Comparison of ENCODE assay signal across 8 mouse cellular contexts in genomic region chr4:133391185-133392040, GRCm38 (mm10). TPM values are rescaled to one million over a fixed set of nuclear protein-coding genes. Genes with fewer than 3 reads are reported as not detected.
DNase-seq lines count a peak whose midpoint lies in the region; ATAC-seq lines count a peak whose summit lies in the region.

No protein-coding gene starts in this region.

- peak; percentile 49 to 54 for DNase-seq in cerebellum, postnatal 14 days
- no peak for DNase-seq in urinary bladder, postnatal 36 days (ENCODE audit: low spot score in 2 of 2)
- DNase-seq in adrenal gland, adult 18-20 months (ENCODE audit: low spot score in 2 of 2) = no peak

- no peak overlapping the region for H3K9ac ChIP-seq in hindbrain, embryonic 16.5 days (ENCODE audit: low read depth, low read length)
- H3K9ac ChIP-seq in hindbrain, embryonic 13.5 days = no peak overlapping the region
- H3K9ac ChIP-seq in heart, embryonic 14.5 days (ENCODE audit: low read length) = peak overlapping the region; percentile 39; the same call in 1 of the 2 replicates
- 0 out of 2 replicates have a peak overlapping the region, but pooled peaks have one; percentile 2 for H3K9ac ChIP-seq in liver, embryonic 15.5 days
- H3K9ac ChIP-seq in neural tube, embryonic 15.5 days (replicated peaks) = no peak overlapping the region

- H3K9me3 ChIP-seq in hindbrain, embryonic 16.5 days (ENCODE audit: control insufficient read depth, low read length) = no peaks in the 10 kb centered on the region
- H3K9me3 ChIP-seq in hindbrain, embryonic 13.5 days = no peaks in the 10 kb centered on the region
- H3K9me3 ChIP-seq in heart, embryonic 14.5 days (ENCODE audit: control insufficient read depth, low read length) = no peaks in the 10 kb centered on the region
- H3K9me3 ChIP-seq in liver, embryonic 15.5 days (replicated peaks) = no peaks in the 10 kb centered on the region
- no peaks in the 10 kb centered on the region for H3K9me3 ChIP-seq in neural tube, embryonic 15.5 days (replicated peaks)

- no peak overlapping the region for H3K4me3 ChIP-seq in hindbrain, embryonic 16.5 days (ENCODE audit: low read length)
- no peak overlapping the region for H3K4me3 ChIP-seq in hindbrain, embryonic 13.5 days
- no peak overlapping the region for H3K4me3 ChIP-seq in heart, embryonic 14.5 days (ENCODE audit: control insufficient read depth in 1 of 2, insufficient read depth in 1 of 2, low read depth in 1 of 2, low read length in 2 of 2)
- H3K4me3 ChIP-seq in liver, embryonic 15.5 days (replicated peaks) = no peak overlapping the region
- no peak overlapping the region for H3K4me3 ChIP-seq in neural tube, embryonic 15.5 days (replicated peaks)

- H3K27ac ChIP-seq in hindbrain, embryonic 16.5 days (ENCODE audit: low read depth, low read length) = peak overlapping the region; percentile 4; the same call in 1 of the 2 replicates
- no peak overlapping the region for H3K27ac ChIP-seq in hindbrain, embryonic 13.5 days
- H3K27ac ChIP-seq in heart, embryonic 14.5 days (replicated peaks in 1 of 2; ENCODE audit: control insufficient read depth in 1 of 2, insufficient read depth in 1 of 2, low read depth in 2 of 2, low read length in 2 of 2) = peak overlapping the region; percentile 24 to 62; a peak in 3 of 4 replicates
- H3K27ac ChIP-seq in liver, embryonic 15.5 days (replicated peaks) = peak overlapping the region; percentile 76
- H3K27ac ChIP-seq in neural tube, embryonic 15.5 days (replicated peaks) = no peak overlapping the region

- 78% methylated on average over 18 of the region's 18 CpGs for WGBS in hindbrain, embryonic 16.5 days
- 86% methylated on average over 18 of the region's 18 CpGs for WGBS in hindbrain, embryonic 13.5 days
- 62% methylated on average over 18 of the region's 18 CpGs for WGBS in heart, embryonic 14.5 days
- WGBS in liver, embryonic 15.5 days (ENCODE audit: insufficient replicate concordance) = 72% methylated on average over 18 of the region's 18 CpGs
- WGBS in neural tube, embryonic 15.5 days = 77% methylated on average over 18 of the region's 18 CpGs

- peaks cover 10% of the 10 kb centered on the region for H3K4me1 ChIP-seq in hindbrain, embryonic 16.5 days (ENCODE audit: control insufficient read depth, insufficient read depth, low read depth, low read length)
- H3K4me1 ChIP-seq in hindbrain, embryonic 13.5 days (replicated peaks) = peaks cover 46% of the 10 kb centered on the region
- H3K4me1 ChIP-seq in heart, embryonic 14.5 days (ENCODE audit: control insufficient read depth in 2 of 2, insufficient read depth in 2 of 2, low read length in 2 of 2) = peaks cover 50 to 59% of the 10 kb centered on the region in 2 experiments
- peaks cover 71% of the 10 kb centered on the region for H3K4me1 ChIP-seq in liver, embryonic 15.5 days (replicated peaks)
- H3K4me1 ChIP-seq in neural tube, embryonic 15.5 days = peaks cover 42% of the 10 kb centered on the region

- no peak for ATAC-seq in hindbrain, embryonic 16.5 days
- no peak for ATAC-seq in hindbrain, embryonic 13.5 days (ENCODE audit: low FRiP score)
- ATAC-seq in heart, embryonic 14.5 days (ENCODE audit: insufficient number of reproducible peaks, insufficient read depth, low FRiP score, low read depth) = no peak; the same call in 1 of the 2 replicates
- ATAC-seq in liver, embryonic 15.5 days (ENCODE audit: insufficient read depth) = no peak
- ATAC-seq in neural tube, embryonic 15.5 days (ENCODE audit: low FRiP score) = no peak

- no peaks in the 10 kb centered on the region for H3K36me3 ChIP-seq in hindbrain, embryonic 16.5 days (ENCODE audit: control insufficient read depth, insufficient read depth, low read length)
- H3K36me3 ChIP-seq in hindbrain, embryonic 13.5 days = no peaks in the 10 kb centered on the region
- no peaks in the 10 kb centered on the region for H3K36me3 ChIP-seq in heart, embryonic 14.5 days (ENCODE audit: control insufficient read depth, insufficient read depth, low read length)
- 0 out of 2 replicates have a peak, but pooled peaks cover 3% of the 10 kb centered on the region for H3K36me3 ChIP-seq in liver, embryonic 15.5 days (replicated peaks)
- H3K36me3 ChIP-seq in neural tube, embryonic 15.5 days = no peaks in the 10 kb centered on the region

- no peaks in the 10 kb centered on the region for H3K27me3 ChIP-seq in hindbrain, embryonic 16.5 days (replicated peaks; ENCODE audit: control insufficient read depth, insufficient read depth, low read length)
- H3K27me3 ChIP-seq in hindbrain, embryonic 13.5 days = no peaks in the 10 kb centered on the region
- H3K27me3 ChIP-seq in heart, embryonic 14.5 days (ENCODE audit: control insufficient read depth, insufficient read depth, low read length) = no peaks in the 10 kb centered on the region
- no peaks in the 10 kb centered on the region for H3K27me3 ChIP-seq in liver, embryonic 15.5 days
- H3K27me3 ChIP-seq in neural tube, embryonic 15.5 days (replicated peaks) = no peaks in the 10 kb centered on the region

- H3K4me2 ChIP-seq in hindbrain, embryonic 16.5 days (ENCODE audit: low read length) = no peak overlapping the region
- no peak overlapping the region for H3K4me2 ChIP-seq in hindbrain, embryonic 13.5 days
- no peak overlapping the region for H3K4me2 ChIP-seq in heart, embryonic 14.5 days (ENCODE audit: low read length)
- peak overlapping the region; percentile 37 for H3K4me2 ChIP-seq in liver, embryonic 15.5 days
- no peak overlapping the region for H3K4me2 ChIP-seq in neural tube, embryonic 15.5 days

RNA-seq across cellular contexts. Expression of gene Slc9a1, which starts 21.9 kb away (rescaled TPM):
- 9.8 and 9.9 TPM in 2 replicates for polyA plus RNA-seq in hindbrain, embryonic 16.5 days (2015; fragmentation: Nextera tagmentation; extraction: Ambion mirVana)
- polyA plus RNA-seq in hindbrain, embryonic 13.5 days (2015; fragmentation: Nextera tagmentation; extraction: Ambion mirVana) = 6.7 and 7.5 TPM in 2 replicates
- polyA plus RNA-seq in heart, embryonic 14.5 days (2014; fragmentation: Nextera tagmentation; extraction: Ambion mirVana) = 5.6 and 6.5 TPM in 2 replicates
- polyA plus RNA-seq in liver, embryonic 15.5 days (2015; fragmentation: Nextera tagmentation; extraction: Ambion mirVana) = 2.9 and 3.0 TPM in 2 replicates
- polyA plus RNA-seq in neural tube, embryonic 15.5 days (2015; fragmentation: Nextera tagmentation; extraction: Ambion mirVana) = 8.4 and 9.9 TPM in 2 replicates
- total RNA-seq in adrenal gland, adult 18-20 months (2021) = 10 to 100 TPM; 44.5 to 55.0 TPM

RNA-seq across cellular contexts. Expression of gene Wdtc1, which starts 38.1 kb away (rescaled TPM):
- 18.8 and 21.3 TPM in 2 replicates for polyA plus RNA-seq in hindbrain, embryonic 16.5 days (2015; fragmentation: Nextera tagmentation; extraction: Ambion mirVana)
- polyA plus RNA-seq in hindbrain, embryonic 13.5 days (2015; fragmentation: Nextera tagmentation; extraction: Ambion mirVana) = 18.4 and 21.3 TPM in 2 replicates
- 16.9 and 17.3 TPM in 2 replicates for polyA plus RNA-seq in heart, embryonic 14.5 days (2014; fragmentation: Nextera tagmentation; extraction: Ambion mirVana)
- polyA plus RNA-seq in liver, embryonic 15.5 days (2015; fragmentation: Nextera tagmentation; extraction: Ambion mirVana) = 8.1 and 8.5 TPM in 2 replicates
- polyA plus RNA-seq in neural tube, embryonic 15.5 days (2015; fragmentation: Nextera tagmentation; extraction: Ambion mirVana) = 19.3 and 19.6 TPM in 2 replicates
- 10 to 100 TPM; 57.6 to 63.6 TPM for total RNA-seq in adrenal gland, adult 18-20 months (2021)

Comparison
In these comparisons a context has a peak if more than half of its experiments do, and no peak if none do; other contexts are left out.
1. H3K27ac ChIP-seq: peak in hindbrain, embryonic 16.5 days (single experiment), heart, embryonic 14.5 days (2 of 2) and liver, embryonic 15.5 days (single experiment); none in hindbrain, embryonic 13.5 days (single experiment) and neural tube, embryonic 15.5 days (single experiment).
2. H3K9ac ChIP-seq: peak in heart, embryonic 14.5 days (single experiment) and liver, embryonic 15.5 days (single experiment); none in hindbrain, embryonic 16.5 days (single experiment), hindbrain, embryonic 13.5 days (single experiment) and neural tube, embryonic 15.5 days (single experiment).
3. DNase-seq: peak in cerebellum, postnatal 14 days (2 of 2); none in urinary bladder, postnatal 36 days (0 of 2) and adrenal gland, adult 18-20 months (0 of 2).